Mouse (Mus musculus) megakaryocyte, embryonic 14.5 days (primary cell): Measurements from ENCODE around the gene Dusp10. TPM values are rescaled to one million over a fixed set of nuclear protein-coding genes. Genes with fewer than 3 reads are reported as not detected.
A peak's percentile ranks its signal among the peaks of the same experiment; 100 is the strongest.

Experiments
- H3K27me3 ChIP-seq: replicated peaks from 2 replicates; pipeline ENCODE3; 2012; ENCODE audit warnings: inconsistent platforms
- H3K36me3 ChIP-seq: replicated peaks from 2 replicates; pipeline ENCODE3; 2012; ENCODE audit warnings: low read length, inconsistent platforms, mixed read lengths
- H3K4me1 ChIP-seq: 2 replicates; pipeline ENCODE4 v1.6.1; 2012; ENCODE audit warnings: inconsistent platforms
- H3K4me3 ChIP-seq: replicated peaks from 2 replicates; pipeline ENCODE3; 2012; ENCODE audit warnings: moderate library complexity, mild to moderate bottlenecking, inconsistent platforms
- H3K9me3 ChIP-seq: 2 replicates; pipeline ENCODE4 v1.6.1; 2012; ENCODE audit warnings: inconsistent platforms
- FLI1 ChIP-seq: IDR thresholded peaks from 2 replicates; pipeline ENCODE4 v1.6.1; 2012; ENCODE audit warnings: low read length, inconsistent platforms, mixed read lengths
- GATA1 ChIP-seq: IDR thresholded peaks from 3 replicates; pipeline ENCODE4 v1.6.1; 2012; ENCODE audit warnings: mixed read lengths, low read length, inconsistent platforms, borderline replicate concordance
- polyA plus RNA-seq: library from polyadenylated mRNA; stranded (reverse); fragments of >175 nt; gene quantifications from 2 replicates; pipeline ENCODE4 v1.2.3, GENCODE M21; 2012; ENCODE audit warnings: low replicate concordance; ENCODE audit not compliant: insufficient read depth

Gene Dusp10
- polyA plus RNA-seq, 1 experiment: 14.8 TPM

- peaks cover 22% of the 10 kb centered on the region for H3K4me1 ChIP-seq
- H3K36me3 ChIP-seq: no peaks in the 10 kb centered on the region
- peaks cover 4% of the 10 kb centered on the region for H3K27me3 ChIP-seq
- H3K4me3 ChIP-seq: no peak overlapping the region
- TF ChIP-seq FLI1 (no peak), GATA1 (no peak)
- no peaks in the 10 kb centered on the region for H3K9me3 ChIP-seq
Observed at GRCm38 (mm10) chr1:184025079-184025478, 12.0 kb downstream of the Dusp10 start.

- Histone ChIP-seq H3K4me1 (peaks cover 36% of the 10 kb centered on the region), H3K27me3 (peaks cover 4% of the 10 kb centered on the region), H3K9me3 (no peaks in the 10 kb centered on the region), H3K4me3 (no peak overlapping the region), H3K36me3 (no peaks in the 10 kb centered on the region)
- no peak for TF ChIP-seq GATA1
- no peak for TF ChIP-seq FLI1
Observed at GRCm38 (mm10) chr1:184027039-184027438, 13.9 kb downstream of the Dusp10 start.

- TF ChIP-seq GATA1 (no peak), FLI1 (no peak)
- Histone ChIP-seq H3K27me3 (no peaks in the 10 kb centered on the region), H3K36me3 (no peaks in the 10 kb centered on the region), H3K4me1 (peaks cover 48% of the 10 kb centered on the region), H3K4me3 (no peak overlapping the region), H3K9me3 (no peaks in the 10 kb centered on the region)
Observed at GRCm38 (mm10) chr1:184030070-184030802, 17.1 kb downstream of the Dusp10 start.

GRCm38 (mm10) chr1:184032682-184033389, 19.7 kb downstream of the Dusp10 start:
- H3K4me3 ChIP-seq: peak overlapping the region; percentile 97

GRCm38 (mm10) chr1:184033390-184034010, 20.4 kb downstream of the Dusp10 start:
- peak overlapping the region; percentile 97 for H3K4me3 ChIP-seq
- no peaks in the 10 kb centered on the region for H3K9me3 ChIP-seq
- TF ChIP-seq FLI1 (no peak), GATA1 (no peak)

More at GRCm38 (mm10) chr1:184032682-184033389, 19.7 kb downstream of the Dusp10 start:
- Histone ChIP-seq H3K27me3 (no peaks in the 10 kb centered on the region), H3K9me3 (no peaks in the 10 kb centered on the region), H3K36me3 (peaks cover 19% of the 10 kb centered on the region), H3K4me1 (peaks cover 58% of the 10 kb centered on the region)
- no peak for TF ChIP-seq FLI1
- no peak for TF ChIP-seq GATA1

GRCm38 (mm10) chr1:184034011-184034557, 21.0 kb downstream of the Dusp10 start, which contains the start of gene 1700056E22Rik:
1700056E22Rik (minus strand) TSS chr1:184034301.
- Histone ChIP-seq H3K36me3 (peaks cover 31% of the 10 kb centered on the region), H3K4me3 (peak within 1 kb of the TSS; percentile 97), H3K9me3 (no peaks in the 10 kb centered on the region), H3K4me1 (peaks cover 70% of the 10 kb centered on the region), H3K27me3 (no peaks in the 10 kb centered on the region)
- no peak for TF ChIP-seq FLI1
- TF ChIP-seq GATA1: no peak

More at GRCm38 (mm10) chr1:184033390-184034010, 20.4 kb downstream of the Dusp10 start:
- H3K36me3 ChIP-seq: peaks cover 25% of the 10 kb centered on the region
- H3K4me1 ChIP-seq: peaks cover 65% of the 10 kb centered on the region
- no peaks in the 10 kb centered on the region for H3K27me3 ChIP-seq

GRCm38 (mm10) chr1:184034741-184035181, 21.7 kb downstream of the Dusp10 start:
- peak overlapping the region; percentile 97 for H3K4me3 ChIP-seq
- H3K36me3 ChIP-seq: peaks cover 37% of the 10 kb centered on the region
- no peaks in the 10 kb centered on the region for H3K27me3 ChIP-seq
- peaks cover 77% of the 10 kb centered on the region for H3K4me1 ChIP-seq
- no peaks in the 10 kb centered on the region for H3K9me3 ChIP-seq
- TF ChIP-seq GATA1: no peak
- no peak for TF ChIP-seq FLI1

- H3K4me3 ChIP-seq: peak overlapping the region; percentile 97
- H3K36me3 ChIP-seq: peaks cover 44% of the 10 kb centered on the region
- TF ChIP-seq FLI1: no peak
- no peak for TF ChIP-seq GATA1
- H3K9me3 ChIP-seq: no peaks in the 10 kb centered on the region
- H3K27me3 ChIP-seq: no peaks in the 10 kb centered on the region
- peaks cover 78% of the 10 kb centered on the region for H3K4me1 ChIP-seq
Observed at GRCm38 (mm10) chr1:184035346-184035903, 22.3 kb downstream of the Dusp10 start.

- Histone ChIP-seq H3K9me3 (no peaks in the 10 kb centered on the region), H3K36me3 (peaks cover 68% of the 10 kb centered on the region), H3K27me3 (no peaks in the 10 kb centered on the region), H3K4me3 (peak overlapping the region; percentile 97), H3K4me1 (peaks cover 82% of the 10 kb centered on the region)
- no peak for TF ChIP-seq GATA1
- no peak for TF ChIP-seq FLI1
Observed at GRCm38 (mm10) chr1:184037802-184038201, 24.7 kb downstream of the Dusp10 start.
